ENCODE assay signal across 16 mouse cellular contexts in the genomic region with DNA sequence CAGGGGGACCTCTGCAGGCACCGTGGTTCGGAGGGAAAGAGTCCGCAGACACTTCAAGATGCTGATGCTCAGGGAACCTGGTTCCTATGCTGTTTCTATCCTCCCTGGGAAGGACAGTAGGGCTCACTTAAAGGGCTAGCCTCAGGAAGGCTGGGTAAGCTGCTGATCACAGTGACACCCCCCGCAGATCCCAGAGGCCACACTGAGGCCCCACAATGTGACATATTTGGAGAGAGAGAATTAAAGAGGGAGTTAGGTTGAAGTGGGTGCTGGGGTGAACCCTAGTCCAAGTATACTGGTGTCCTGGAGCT.
DNase-seq lines count a peak whose midpoint lies in the region; ATAC-seq and TF ChIP-seq lines count a peak whose summit lies in the region.
"Had no signal": no experiment of that assay in that cellular context is flagged by ENCODE, and none has a peak within 500 bp of the region (broad histone marks: within the 10 kb centered on the region; RNA-seq: fewer than 3 reads in every experiment).

No protein-coding gene starts in this region.

- no peak overlapping the region; the same call in 1 of the 2 replicates for H3K4me2 ChIP-seq in forebrain, embryonic 11.5 days (ENCODE audit: low read depth, low read length, severe bottlenecking)
- peak overlapping the region; percentile 46; the same call in 1 of the 2 replicates for H3K4me2 ChIP-seq in forebrain, embryonic 16.5 days (ENCODE audit: low read length)
- H3K4me2 ChIP-seq in hindbrain, postnatal 0 days (ENCODE audit: low read depth, low read length), result peak overlapping the region; percentile 50
- peak overlapping the region; percentile 23 for H3K4me2 ChIP-seq in midbrain, postnatal 0 days (ENCODE audit: low read depth, low read length, poor library complexity, severe bottlenecking)

- WGBS in forebrain, embryonic 11.5 days, result 37% methylated on average over 4 of the region's 4 CpGs
- 12% methylated on average over 4 of the region's 4 CpGs for WGBS in forebrain, embryonic 16.5 days
- 23% methylated on average over 4 of the region's 4 CpGs for WGBS in hindbrain, postnatal 0 days
- WGBS in midbrain, postnatal 0 days, result 19% methylated on average over 4 of the region's 4 CpGs

- ATAC-seq in forebrain, embryonic 11.5 days (replicated peaks; ENCODE audit: low FRiP score), result peak; percentile 34; the same call in 1 of the 2 replicates
- no peak for ATAC-seq in forebrain, embryonic 16.5 days
- ATAC-seq in hindbrain, postnatal 0 days, result no peak
- no peak for ATAC-seq in midbrain, postnatal 0 days (ENCODE audit: low FRiP score)

- peaks cover 10% of the 10 kb centered on the region; the same call in 1 of the 2 replicates for H3K4me1 ChIP-seq in forebrain, embryonic 11.5 days (replicated peaks; ENCODE audit: control insufficient read depth, insufficient read depth, low read length)
- H3K4me1 ChIP-seq in forebrain, embryonic 16.5 days (replicated peaks; ENCODE audit: control insufficient read depth, insufficient read depth, low read length), result peaks cover 27% of the 10 kb centered on the region
- H3K4me1 ChIP-seq in hindbrain, postnatal 0 days (ENCODE audit: insufficient read depth, low read length), result 0 out of 2 replicates have a peak, but pooled peaks cover 4% of the 10 kb centered on the region
- H3K4me1 ChIP-seq in midbrain, postnatal 0 days (ENCODE audit: insufficient read depth, low read length), result no peaks in the 10 kb centered on the region

- no peak overlapping the region for H3K4me3 ChIP-seq in forebrain, embryonic 11.5 days (ENCODE audit: low read depth, low read length)
- H3K4me3 ChIP-seq in forebrain, embryonic 16.5 days (replicated peaks; ENCODE audit: low read length), result no peak overlapping the region
- no peak overlapping the region for H3K4me3 ChIP-seq in hindbrain, postnatal 0 days (ENCODE audit: low read length)
- no peak overlapping the region for H3K4me3 ChIP-seq in midbrain, postnatal 0 days (ENCODE audit: low read depth, low read length)
- H3K4me3 ChIP-seq: erythroblast, embryonic 14.5 days; gastrocnemius, adult 2 months had no signal

- H3K27me3 ChIP-seq in forebrain, embryonic 11.5 days (ENCODE audit: control insufficient read depth, insufficient read depth, low read length), result no peaks in the 10 kb centered on the region
- no peaks in the 10 kb centered on the region for H3K27me3 ChIP-seq in forebrain, embryonic 16.5 days (replicated peaks; ENCODE audit: control insufficient read depth, insufficient read depth, low read length)
- no peaks in the 10 kb centered on the region for H3K27me3 ChIP-seq in hindbrain, postnatal 0 days (ENCODE audit: insufficient read depth, low read length)
- H3K27me3 ChIP-seq in midbrain, postnatal 0 days (ENCODE audit: insufficient read depth, low read length), result no peaks in the 10 kb centered on the region

- no peak for TF ChIP-seq CTCF in hindbrain, postnatal 0 days (IDR thresholded peaks at IDR 0.05; ENCODE audit: low read depth)
- no peak for TF ChIP-seq CTCF in midbrain, postnatal 0 days (IDR thresholded peaks at IDR 0.05)

- H3K9me3 ChIP-seq in forebrain, embryonic 11.5 days (ENCODE audit: control insufficient read depth, low read length), result no peaks in the 10 kb centered on the region
- no peaks in the 10 kb centered on the region for H3K9me3 ChIP-seq in forebrain, embryonic 16.5 days (ENCODE audit: control insufficient read depth, low read length)
- no peaks in the 10 kb centered on the region for H3K9me3 ChIP-seq in hindbrain, postnatal 0 days (ENCODE audit: low read length)
- no peaks in the 10 kb centered on the region for H3K9me3 ChIP-seq in midbrain, postnatal 0 days (ENCODE audit: low read length)

- no peak overlapping the region for H3K27ac ChIP-seq in forebrain, embryonic 11.5 days (ENCODE audit: low read depth, low read length)
- peak overlapping the region; percentile 41 for H3K27ac ChIP-seq in forebrain, embryonic 16.5 days (ENCODE audit: low read length)
- no peak overlapping the region for H3K27ac ChIP-seq in hindbrain, postnatal 0 days
- H3K27ac ChIP-seq in midbrain, postnatal 0 days (ENCODE audit: low read depth, low read length), result no peak overlapping the region
- H3K27ac ChIP-seq: gastrocnemius, adult 2 months; stomach, postnatal 0 days had no signal

- DNase-seq in forebrain, embryonic 11.5 days (ENCODE audit: low spot score), result no peak
- no peak for DNase-seq in hindbrain, postnatal 0 days (ENCODE audit: low spot score)
- no peak for DNase-seq in midbrain, postnatal 0 days (ENCODE audit: low spot score)
- no peak for DNase-seq in frontal cortex, postnatal 14 days (ENCODE audit: low spot score in 2 of 2)
- no peak for DNase-seq in thymus, adult 18-20 months
- no peak for DNase-seq in layer of hippocampus, adult 9-11 months
- DNase-seq: adrenal gland, adult 8-10 months; cerebellum, adult 8-10 months; gastrocnemius, adult 2 months; heart, adult 18-20 months; kidney, adult 9 months; lung, postnatal 14 days had no signal

- H3K36me3 ChIP-seq in forebrain, embryonic 11.5 days (ENCODE audit: control insufficient read depth, insufficient read depth, low read length), result no peaks in the 10 kb centered on the region
- no peaks in the 10 kb centered on the region for H3K36me3 ChIP-seq in forebrain, embryonic 16.5 days (ENCODE audit: control insufficient read depth, insufficient read depth)
- H3K36me3 ChIP-seq in hindbrain, postnatal 0 days (ENCODE audit: insufficient read depth, low read length), result no peaks in the 10 kb centered on the region
- no peaks in the 10 kb centered on the region for H3K36me3 ChIP-seq in midbrain, postnatal 0 days (ENCODE audit: insufficient read depth, low read length)
- H3K36me3 ChIP-seq: G1E had no signal

- no peak overlapping the region for H3K9ac ChIP-seq in forebrain, embryonic 11.5 days (ENCODE audit: low read length)
- H3K9ac ChIP-seq in forebrain, embryonic 16.5 days (replicated peaks; ENCODE audit: low read depth, low read length), result no peak overlapping the region; the same call in 1 of the 2 replicates
- H3K9ac ChIP-seq in hindbrain, postnatal 0 days (replicated peaks; ENCODE audit: low read length), result no peak overlapping the region; the same call in 1 of the 2 replicates
- H3K9ac ChIP-seq in midbrain, postnatal 0 days (replicated peaks; ENCODE audit: low read length, poor library complexity, severe bottlenecking), result no peak overlapping the region
